Mouse (Mus musculus): ENCODE data around the gene Gfi1b. TPM values are rescaled to one million over a fixed set of nuclear protein-coding genes. Genes with fewer than 3 reads are reported as not detected.

Gene Gfi1b
- polyA plus RNA-seq, 1 experiment from 2014 or later = not detected

GRCm38 (mm10) chr2:28582647-28583353, 39.0 kb downstream of the Gfi1b start:
- Histone ChIP-seq H3K9me3 (replicated peaks; ENCODE audit: control insufficient read depth, low read length, poor library complexity, severe bottlenecking) (no peaks in the 10 kb centered on the region), H3K4me3 (ENCODE audit: low read depth, low read length) (peak overlapping the region; percentile 78), H3K4me1 (ENCODE audit: control insufficient read depth, insufficient read depth, low read length) (peaks cover 21% of the 10 kb centered on the region), H3K9ac (ENCODE audit: low read depth, low read length) (peak overlapping the region; percentile 78), H3K27me3 (ENCODE audit: control insufficient read depth, insufficient read depth, low read depth, low read length) (no peaks in the 10 kb centered on the region; the same call in 1 of the 2 replicates), H3K4me2 (ENCODE audit: low read length) (peak overlapping the region; percentile 70), H3K36me3 (ENCODE audit: control insufficient read depth, insufficient read depth, low read length) (peaks cover 6% of the 10 kb centered on the region), H3K27ac (ENCODE audit: low read length) (peak overlapping the region; percentile 95)
- under 1% methylated on average over 56 of the region's 56 CpGs for WGBS
- peak; percentile 95 for ATAC-seq

GRCm38 (mm10) chr2:28578003-28578402, 43.8 kb downstream of the Gfi1b start:
- no peak overlapping the region for H3K4me2 ChIP-seq (ENCODE audit: low read length)
- no peak overlapping the region for H3K4me3 ChIP-seq (ENCODE audit: low read depth, low read length)
- H3K27me3 ChIP-seq (ENCODE audit: control insufficient read depth, insufficient read depth, low read depth, low read length) = no peaks in the 10 kb centered on the region
- no peak overlapping the region for H3K27ac ChIP-seq (ENCODE audit: low read length)
- WGBS = 60% methylated on average over 5 of the region's 5 CpGs
- H3K9me3 ChIP-seq (replicated peaks; ENCODE audit: control insufficient read depth, low read length, poor library complexity, severe bottlenecking) = no peaks in the 10 kb centered on the region
- H3K36me3 ChIP-seq (ENCODE audit: control insufficient read depth, insufficient read depth, low read length) = peaks cover 24% of the 10 kb centered on the region
- H3K4me1 ChIP-seq (ENCODE audit: control insufficient read depth, insufficient read depth, low read length) = peaks cover 15% of the 10 kb centered on the region
- no peak for ATAC-seq
- H3K9ac ChIP-seq (ENCODE audit: low read depth, low read length) = no peak overlapping the region

DNA sequence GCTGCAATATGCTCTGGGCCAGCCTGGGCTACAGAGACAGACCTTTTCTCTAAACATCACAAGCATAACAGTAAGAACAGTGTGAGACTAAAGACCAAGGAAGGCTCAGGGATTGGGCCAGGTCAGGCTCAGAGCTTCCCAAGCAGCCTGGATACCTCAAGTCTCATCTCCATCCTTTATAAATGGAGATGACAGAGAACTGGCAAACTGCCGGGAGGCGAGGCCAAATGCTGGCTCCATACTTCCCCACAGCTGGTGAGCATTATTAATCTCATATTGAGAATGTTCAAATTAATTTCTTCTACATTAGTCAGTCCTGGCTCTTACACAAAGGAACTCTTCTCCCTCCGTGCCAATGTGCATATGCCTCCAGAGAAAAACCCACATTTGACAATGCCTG, 45.0 kb downstream of the Gfi1b start:
- Histone ChIP-seq H3K4me3 (ENCODE audit: low read depth, low read length) (no peak overlapping the region), H3K36me3 (ENCODE audit: control insufficient read depth, insufficient read depth, low read length) (peaks cover 35% of the 10 kb centered on the region), H3K9ac (ENCODE audit: low read depth, low read length) (no peak overlapping the region), H3K27ac (ENCODE audit: low read length) (no peak overlapping the region), H3K27me3 (ENCODE audit: control insufficient read depth, insufficient read depth, low read depth, low read length) (no peaks in the 10 kb centered on the region), H3K4me1 (ENCODE audit: control insufficient read depth, insufficient read depth, low read length) (peaks cover 8% of the 10 kb centered on the region), H3K4me2 (ENCODE audit: low read length) (no peak overlapping the region), H3K9me3 (replicated peaks; ENCODE audit: control insufficient read depth, low read length, poor library complexity, severe bottlenecking) (no peaks in the 10 kb centered on the region)
- WGBS = 94% methylated on average over 3 of the region's 3 CpGs
- no peak for ATAC-seq

DNA sequence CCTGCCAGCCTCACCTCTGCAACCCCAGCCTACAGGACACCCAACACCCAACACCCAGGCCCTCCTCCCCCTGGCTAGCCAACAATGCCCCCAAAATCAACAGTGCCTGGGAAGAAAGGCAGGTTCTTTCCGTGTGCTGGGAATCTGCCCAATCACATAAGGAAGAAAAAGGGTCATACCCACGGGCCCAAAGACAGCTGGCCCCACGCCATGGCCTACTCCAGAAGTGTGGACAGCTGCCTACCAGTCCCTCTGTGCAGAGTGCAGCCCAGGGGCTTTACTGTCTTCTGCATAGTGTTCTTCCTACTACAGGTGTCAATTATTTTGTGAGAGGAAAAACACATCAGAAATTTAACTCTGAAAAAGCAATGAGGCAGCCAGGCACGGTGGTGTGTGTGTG, 46.4 kb downstream of the Gfi1b start:
- 87% methylated on average over 4 of the region's 4 CpGs for WGBS
- Histone ChIP-seq H3K4me3 (ENCODE audit: low read depth, low read length) (no peak overlapping the region), H3K9me3 (replicated peaks; ENCODE audit: control insufficient read depth, low read length, poor library complexity, severe bottlenecking) (no peaks in the 10 kb centered on the region), H3K9ac (ENCODE audit: low read depth, low read length) (no peak overlapping the region), H3K27ac (ENCODE audit: low read length) (no peak overlapping the region), H3K4me1 (ENCODE audit: control insufficient read depth, insufficient read depth, low read length) (no peaks in the 10 kb centered on the region), H3K36me3 (ENCODE audit: control insufficient read depth, insufficient read depth, low read length) (peaks cover 47% of the 10 kb centered on the region), H3K4me2 (ENCODE audit: low read length) (no peak overlapping the region), H3K27me3 (ENCODE audit: control insufficient read depth, insufficient read depth, low read depth, low read length) (no peaks in the 10 kb centered on the region)
- no peak for ATAC-seq

DNA sequence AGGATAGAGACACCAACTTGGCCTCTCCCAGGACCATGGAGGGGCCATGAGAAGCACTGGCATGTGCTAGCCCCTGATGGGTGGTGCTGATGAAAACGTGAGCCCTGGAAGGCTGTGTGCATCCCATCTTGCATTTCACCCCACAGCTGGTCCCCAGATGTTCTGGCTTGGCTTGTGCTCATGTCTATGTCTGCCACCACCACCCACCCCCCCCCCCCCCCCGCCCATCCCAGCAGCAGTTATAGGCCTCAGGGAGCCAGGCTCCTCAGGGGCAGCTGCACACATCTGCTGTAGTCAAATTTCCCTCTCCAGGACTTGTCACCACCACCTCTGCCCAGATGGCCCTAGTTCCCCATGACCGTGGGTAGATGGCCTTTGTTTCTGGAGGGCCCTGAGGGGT, 51.9 kb downstream of the Gfi1b start:
- Histone ChIP-seq H3K36me3 (ENCODE audit: control insufficient read depth, insufficient read depth, low read length) (peaks cover 66% of the 10 kb centered on the region), H3K4me1 (ENCODE audit: control insufficient read depth, insufficient read depth, low read length) (no peaks in the 10 kb centered on the region), H3K4me3 (ENCODE audit: low read depth, low read length) (no peak overlapping the region), H3K9me3 (replicated peaks; ENCODE audit: control insufficient read depth, low read length, poor library complexity, severe bottlenecking) (no peaks in the 10 kb centered on the region), H3K9ac (ENCODE audit: low read depth, low read length) (no peak overlapping the region), H3K27ac (ENCODE audit: low read length) (no peak overlapping the region), H3K27me3 (ENCODE audit: control insufficient read depth, insufficient read depth, low read depth, low read length) (no peaks in the 10 kb centered on the region), H3K4me2 (ENCODE audit: low read length) (no peak overlapping the region)
- no peak for ATAC-seq
- 81% methylated on average over 3 of the region's 3 CpGs for WGBS

- Histone ChIP-seq H3K27me3 (ENCODE audit: control insufficient read depth, insufficient read depth, low read depth, low read length) (no peaks in the 10 kb centered on the region), H3K4me1 (ENCODE audit: control insufficient read depth, insufficient read depth, low read length) (no peaks in the 10 kb centered on the region), H3K36me3 (ENCODE audit: control insufficient read depth, insufficient read depth, low read length) (peaks cover 44% of the 10 kb centered on the region), H3K9me3 (replicated peaks; ENCODE audit: control insufficient read depth, low read length, poor library complexity, severe bottlenecking) (no peaks in the 10 kb centered on the region), H3K27ac (ENCODE audit: low read length) (peak overlapping the region; percentile 33; the same call in 1 of the 2 replicates), H3K9ac (ENCODE audit: low read depth, low read length) (no peak overlapping the region), H3K4me2 (ENCODE audit: low read length) (no peak overlapping the region), H3K4me3 (ENCODE audit: low read depth, low read length) (no peak overlapping the region)
- 69% methylated on average over 5 of the region's 5 CpGs for WGBS
- no peak for ATAC-seq
Measured at GRCm38 (mm10) chr2:28566545-28566944, 55.2 kb downstream of the Gfi1b start.

- no peak for ATAC-seq
- H3K36me3 ChIP-seq (ENCODE audit: control insufficient read depth, insufficient read depth, low read length) = peaks cover 30% of the 10 kb centered on the region
- no peaks in the 10 kb centered on the region for H3K9me3 ChIP-seq (replicated peaks; ENCODE audit: control insufficient read depth, low read length, poor library complexity, severe bottlenecking)
- H3K27ac ChIP-seq (ENCODE audit: low read length) = no peak overlapping the region
- H3K9ac ChIP-seq (ENCODE audit: low read depth, low read length) = no peak overlapping the region
- H3K4me1 ChIP-seq (ENCODE audit: control insufficient read depth, insufficient read depth, low read length) = no peaks in the 10 kb centered on the region
- no peak overlapping the region for H3K4me2 ChIP-seq (ENCODE audit: low read length)
- 89% methylated on average over 4 of the region's 4 CpGs for WGBS
- no peaks in the 10 kb centered on the region for H3K27me3 ChIP-seq (ENCODE audit: control insufficient read depth, insufficient read depth, low read depth, low read length)
- no peak overlapping the region for H3K4me3 ChIP-seq (ENCODE audit: low read depth, low read length)
Measured at GRCm38 (mm10) chr2:28564380-28564779, 57.4 kb downstream of the Gfi1b start.

GRCm38 (mm10) chr2:28563830-28564229, 58.0 kb downstream of the Gfi1b start:
- H3K27ac ChIP-seq (ENCODE audit: low read length) = no peak overlapping the region
- H3K27me3 ChIP-seq (ENCODE audit: control insufficient read depth, insufficient read depth, low read depth, low read length) = no peaks in the 10 kb centered on the region
- H3K4me2 ChIP-seq (ENCODE audit: low read length) = no peak overlapping the region
- H3K9ac ChIP-seq (ENCODE audit: low read depth, low read length) = no peak overlapping the region
- no peaks in the 10 kb centered on the region for H3K4me1 ChIP-seq (ENCODE audit: control insufficient read depth, insufficient read depth, low read length)
- peaks cover 26% of the 10 kb centered on the region for H3K36me3 ChIP-seq (ENCODE audit: control insufficient read depth, insufficient read depth, low read length)
- no peaks in the 10 kb centered on the region for H3K9me3 ChIP-seq (replicated peaks; ENCODE audit: control insufficient read depth, low read length, poor library complexity, severe bottlenecking)
- H3K4me3 ChIP-seq (ENCODE audit: low read depth, low read length) = no peak overlapping the region
- ATAC-seq = no peak

DNA sequence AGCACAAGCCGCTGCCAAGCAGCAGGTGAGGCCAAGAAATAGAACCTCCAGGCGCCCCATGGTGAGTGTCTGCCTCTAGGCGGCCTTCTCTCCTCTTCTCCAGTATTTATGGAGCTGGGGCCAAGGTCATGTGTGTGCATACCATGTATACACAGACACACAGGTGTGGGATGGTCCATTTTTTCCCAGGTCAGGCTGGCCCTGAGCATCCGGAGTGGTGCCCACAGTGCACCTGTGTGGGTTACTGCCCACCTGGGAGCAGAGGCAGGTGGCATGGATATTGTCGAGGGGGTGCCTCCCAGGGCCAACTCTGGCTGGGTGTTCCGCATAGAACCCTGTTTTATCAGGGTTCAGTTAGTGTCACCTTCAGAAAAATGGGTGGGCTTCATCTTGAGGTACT, 58.5 kb downstream of the Gfi1b start, which contains the start of gene Cel:
Cel (minus strand) TSS at position 101 of the 400 bp plus-strand sequence.
- H3K36me3 ChIP-seq (ENCODE audit: control insufficient read depth, insufficient read depth, low read length) = peaks cover 24% of the 10 kb centered on the region
- no peak within 1 kb of the TSS for H3K9ac ChIP-seq (ENCODE audit: low read depth, low read length)
- H3K4me1 ChIP-seq (ENCODE audit: control insufficient read depth, insufficient read depth, low read length) = no peaks in the 10 kb centered on the region
- H3K4me3 ChIP-seq (ENCODE audit: low read depth, low read length) = no peak within 1 kb of the TSS
- H3K4me2 ChIP-seq (ENCODE audit: low read length) = no peak within 1 kb of the TSS
- H3K27ac ChIP-seq (ENCODE audit: low read length) = no peak within 1 kb of the TSS
- no peaks in the 10 kb centered on the region for H3K9me3 ChIP-seq (replicated peaks; ENCODE audit: control insufficient read depth, low read length, poor library complexity, severe bottlenecking)
- no peaks in the 10 kb centered on the region for H3K27me3 ChIP-seq (ENCODE audit: control insufficient read depth, insufficient read depth, low read depth, low read length)
- ATAC-seq = no peak
- 70% methylated on average over 6 of the region's 6 CpGs for WGBS
